Mouse (Mus musculus) myocyte (in vitro differentiated cells): Measurements from ENCODE around the gene Zbtb8a. TPM values are rescaled to one million over a fixed set of nuclear protein-coding genes. Genes with fewer than 3 reads are reported as not detected.
"Not testable (repeated sequence)": the region's sequence is repeated elsewhere in the genome, so short reads cannot be mapped to it uniquely, and the experiment has no call there.

Experiments used
- H3K27me3 ChIP-seq: one replicate; pipeline ENCODE4 v1.6.1; 2011; ENCODE audit not compliant: control insufficient read depth, insufficient read depth, insufficient read length
- H3K36me3 ChIP-seq: one replicate; pipeline ENCODE4 v1.6.1; 2011; ENCODE audit not compliant: control insufficient read depth, insufficient read depth
- H3K4me2 ChIP-seq: one replicate; pipeline ENCODE4 v1.6.1; 2011; ENCODE audit warnings: low read depth, control low read depth
- H3K4me3 ChIP-seq: one replicate; pipeline ENCODE4 v1.5.1; 2011; ENCODE audit warnings: mild to moderate bottlenecking, control low read depth, moderate library complexity
- H3K79me2 ChIP-seq: one replicate; pipeline ENCODE4 v1.6.1; 2011; ENCODE audit not compliant: control insufficient read depth, insufficient read depth
- H3ac ChIP-seq: one replicate; pipeline ENCODE4 v1.6.1; 2011; ENCODE audit not compliant: control insufficient read depth, insufficient read length
- CEBPB ChIP-seq: IDR thresholded peaks from 2 replicates; pipeline ENCODE4 v1.6.1; 2011; ENCODE audit warnings: mild to moderate bottlenecking, moderate library complexity; ENCODE audit not compliant: poor library complexity, insufficient read depth, severe bottlenecking
- E2F4 ChIP-seq: IDR thresholded peaks from one replicate; pipeline ENCODE4 v1.6.1; 2011; ENCODE audit warnings: mild to moderate bottlenecking, control low read depth, moderate library complexity; ENCODE audit not compliant: insufficient read depth
- MAX ChIP-seq: IDR thresholded peaks from one replicate; pipeline ENCODE4 v1.6.1; 2011; ENCODE audit warnings: low read depth, mild to moderate bottlenecking, control low read depth
- MYOD1 ChIP-seq, 3 experiments: IDR thresholded peaks; one replicate each; pipeline ENCODE4 v1.6.1; 2011; ENCODE audit warnings: control low read depth in 2 of 3, low read depth in 2 of 3, mild to moderate bottlenecking in 2 of 3, moderate library complexity in 1 of 3; ENCODE audit not compliant: insufficient read length in 2 of 3, control insufficient read depth in 1 of 3
- MYOG ChIP-seq, 3 experiments: IDR thresholded peaks; one replicate each; pipeline ENCODE4 v1.6.1; 2011; ENCODE audit warnings: control low read depth in 2 of 3, low read depth in 2 of 3, mild to moderate bottlenecking in 2 of 3; ENCODE audit not compliant: insufficient read length in 2 of 3, control insufficient read depth in 1 of 3, insufficient read depth in 1 of 3
- POLR2A ChIP-seq: IDR thresholded peaks from one replicate; pipeline ENCODE4 v1.6.1; 2011; ENCODE audit warnings: low read depth, mild to moderate bottlenecking, control low read depth, moderate library complexity; ENCODE audit not compliant: insufficient read length
- POLR2AphosphoS2 ChIP-seq: IDR thresholded peaks from one replicate; pipeline ENCODE4 v1.6.1; 2011; ENCODE audit warnings: low read depth, control low read depth; ENCODE audit not compliant: insufficient read length
- REST ChIP-seq: IDR thresholded peaks from one replicate; pipeline ENCODE4 v1.6.1; 2011; ENCODE audit warnings: mild to moderate bottlenecking, control low read depth, moderate library complexity; ENCODE audit not compliant: insufficient read depth, insufficient read length
- SRF ChIP-seq: IDR thresholded peaks from one replicate; pipeline ENCODE4 v1.6.1; 2011; ENCODE audit warnings: low read depth; ENCODE audit not compliant: control insufficient read depth, insufficient read length
- TCF12 ChIP-seq: IDR thresholded peaks from one replicate; pipeline ENCODE4 v1.6.1; 2011; ENCODE audit warnings: mild to moderate bottlenecking, control low read depth; ENCODE audit not compliant: poor library complexity, insufficient read depth, severe bottlenecking
- TCF3 ChIP-seq: IDR thresholded peaks from one replicate; pipeline ENCODE4 v1.6.1; 2011; ENCODE audit warnings: low read depth, control low read depth; ENCODE audit not compliant: insufficient read length
- USF1 ChIP-seq: IDR thresholded peaks from one replicate; pipeline ENCODE4 v1.6.1; 2011; ENCODE audit warnings: low read depth, mild to moderate bottlenecking, control low read depth, moderate library complexity
- polyA plus RNA-seq: library from polyadenylated mRNA; unstranded; fragments of >200 nt; fragmentation: generic; extraction: Trizol; gene quantifications from one replicate; pipeline ENCODE4 v1.2.1, GENCODE M21; 2012; ENCODE audit warnings: missing spikeins

The Zbtb8a gene
- polyA plus RNA-seq, result 5.8 TPM

DNA sequence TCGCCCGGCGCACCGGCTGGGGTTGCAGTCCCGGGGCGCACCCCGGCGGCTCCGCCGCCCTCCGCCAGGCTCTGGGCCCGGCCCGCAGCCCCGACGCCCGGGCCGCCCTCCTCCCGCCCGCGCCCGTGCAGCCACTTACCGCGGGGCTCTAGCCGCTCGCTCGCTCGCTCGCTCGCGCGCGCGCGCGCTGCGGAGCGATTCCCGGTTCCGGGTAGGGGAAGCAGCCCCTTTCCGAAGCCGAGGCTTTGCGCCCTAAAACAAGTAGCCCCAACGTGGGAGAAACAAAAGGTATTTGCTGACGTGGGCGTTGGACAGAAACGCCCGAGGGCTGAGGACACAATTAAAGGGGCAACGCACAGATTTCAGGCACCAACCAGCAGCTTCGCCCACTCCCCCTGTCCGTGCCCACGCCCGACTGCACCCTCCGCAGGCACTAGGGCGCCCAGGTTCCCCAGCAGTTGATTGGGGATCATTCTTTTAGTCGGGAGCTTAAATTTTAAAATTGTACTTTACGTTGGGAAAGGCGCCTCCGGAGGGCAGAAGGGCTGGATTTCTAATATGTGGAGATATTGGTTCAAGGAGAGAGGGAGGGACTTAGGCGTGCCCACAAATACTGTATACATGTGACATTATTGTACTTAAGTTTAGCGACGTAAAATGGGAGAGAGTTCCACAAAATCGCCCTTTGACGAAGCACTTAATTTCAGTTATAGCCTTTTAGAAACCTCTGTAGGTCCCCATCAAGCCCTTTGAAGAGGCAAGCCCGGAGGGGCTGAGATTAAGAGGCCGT is at the start of gene Zbtb8a:
Zbtb8a (minus strand) TSS at position 516 of the 790 bp plus-strand sequence.
- Histone ChIP-seq H3K27me3 (no peaks in the 10 kb centered on the region), H3ac (peak within 1 kb of the TSS; percentile 24), H3K36me3 (no peaks in the 10 kb centered on the region), H3K79me2 (no peaks in the 10 kb centered on the region), H3K4me3 (peak within 1 kb of the TSS; percentile 44), H3K4me2 (peak within 1 kb of the TSS; percentile 75)
- TF ChIP-seq MYOG (IDR thresholded peaks at IDR 0.05; ENCODE audit: control insufficient read depth in 1 of 3, insufficient read depth in 1 of 3, insufficient read length in 2 of 3, low read depth in 2 of 3) (no peak), POLR2AphosphoS2 (no peak), TCF3 (no peak), POLR2A (no peak)

DNA sequence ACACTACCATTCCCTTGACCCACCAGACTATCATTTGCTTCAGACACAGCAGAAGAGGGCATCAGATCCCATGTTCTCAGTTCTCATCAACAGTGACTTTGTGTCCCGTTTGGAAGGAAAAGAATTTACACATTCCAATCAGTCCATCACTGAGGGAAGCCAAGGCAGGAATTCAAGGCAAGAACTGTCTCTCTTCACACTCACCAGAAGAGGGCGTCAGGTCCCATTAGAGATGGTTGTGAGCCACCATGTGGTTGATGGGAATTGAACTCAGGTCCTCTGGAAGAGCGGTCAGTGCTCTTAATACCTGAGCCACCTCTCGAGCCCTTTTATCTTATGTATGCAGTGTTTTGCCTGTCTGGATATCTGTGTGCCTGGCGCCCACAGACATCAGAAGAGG is 40.4 kb upstream of the Zbtb8a start:
- no peak for TF ChIP-seq MAX
- Histone ChIP-seq H3K4me2 (no peak overlapping the region), H3ac (no peak overlapping the region)

DNA sequence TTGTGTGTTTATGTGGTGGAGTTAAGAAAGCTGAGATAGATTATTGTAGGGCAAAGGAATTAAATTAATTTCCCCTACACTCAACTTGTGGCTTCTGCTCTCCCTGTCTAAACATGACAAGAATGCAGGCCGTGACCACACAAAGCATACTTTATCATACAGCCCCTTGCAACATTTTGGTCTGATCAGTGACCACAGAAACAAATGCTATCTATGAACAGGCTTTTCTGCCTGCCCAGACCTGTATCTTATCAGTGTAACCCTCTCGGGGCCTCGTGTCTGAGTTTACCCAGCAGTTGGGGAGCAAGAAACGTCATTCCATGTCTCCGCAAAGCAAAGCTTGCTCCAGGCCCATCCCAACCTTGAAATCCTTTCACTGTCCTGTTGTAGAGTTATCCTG is 38.6 kb upstream of the Zbtb8a start:
- peak overlapping the region; percentile 49 for H3K4me2 ChIP-seq
- H3K79me2 ChIP-seq, result no peaks in the 10 kb centered on the region

More for the DNA sequence above, 40.4 kb upstream of the Zbtb8a start:
- H3K79me2 ChIP-seq, result no peaks in the 10 kb centered on the region
- H3K36me3 ChIP-seq, result no peaks in the 10 kb centered on the region
- no peaks in the 10 kb centered on the region for H3K27me3 ChIP-seq
- H3K4me3 ChIP-seq, result no peak overlapping the region

DNA sequence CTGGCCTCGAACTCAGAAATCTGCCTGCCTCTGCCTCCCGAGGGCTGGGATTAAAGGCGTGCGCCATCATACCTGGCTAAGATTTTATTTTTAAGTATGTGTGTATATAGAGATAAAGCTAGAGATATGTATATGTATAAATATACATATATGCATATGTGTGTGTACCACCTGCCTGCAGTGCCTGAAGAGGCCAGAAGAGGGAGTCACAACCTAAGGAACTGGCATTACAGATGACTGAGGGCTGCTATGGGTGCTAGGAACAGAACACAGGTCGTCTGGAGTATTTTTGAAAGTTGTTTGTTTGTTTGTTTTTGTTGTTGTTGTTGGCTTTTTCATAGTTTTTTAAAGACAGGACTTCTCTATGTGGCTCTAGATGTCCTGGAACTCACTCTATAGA is 38.0 kb upstream of the Zbtb8a start:
- H3K79me2 ChIP-seq, result no peaks in the 10 kb centered on the region
- TF ChIP-seq SRF (no peak), TCF12 (no peak), CEBPB (no peak), REST (no peak), POLR2AphosphoS2 (no peak), POLR2A (no peak), MAX (no peak), MYOG (IDR thresholded peaks at IDR 0.05; ENCODE audit: control insufficient read depth in 1 of 3, insufficient read depth in 1 of 3, insufficient read length in 2 of 3, low read depth in 2 of 3) (no peak), MYOD1 (IDR thresholded peaks at IDR 0.05; ENCODE audit: control insufficient read depth in 1 of 3, insufficient read length in 2 of 3, low read depth in 2 of 3) (no peak), USF1 (no peak), E2F4 (no peak), TCF3 (no peak)

More for the DNA sequence above, 38.6 kb upstream of the Zbtb8a start:
- TF ChIP-seq USF1, result no peak
- no peak for TF ChIP-seq POLR2A
- TF ChIP-seq TCF3, result no peak
- no peak for TF ChIP-seq POLR2AphosphoS2
- no peak for TF ChIP-seq TCF12
- TF ChIP-seq CEBPB, result peak; percentile 85
- no peak for TF ChIP-seq REST
- TF ChIP-seq MAX, result no peak
- TF ChIP-seq SRF, result no peak
- peak in 1 of 3 experiments; percentile 21 for TF ChIP-seq MYOD1 (IDR thresholded peaks at IDR 0.05; ENCODE audit: control insufficient read depth in 1 of 3, insufficient read length in 2 of 3, low read depth in 2 of 3)
- H3K27me3 ChIP-seq, result no peaks in the 10 kb centered on the region
- no peak overlapping the region for H3ac ChIP-seq
- no peak overlapping the region for H3K4me3 ChIP-seq
- H3K36me3 ChIP-seq, result no peaks in the 10 kb centered on the region

DNA sequence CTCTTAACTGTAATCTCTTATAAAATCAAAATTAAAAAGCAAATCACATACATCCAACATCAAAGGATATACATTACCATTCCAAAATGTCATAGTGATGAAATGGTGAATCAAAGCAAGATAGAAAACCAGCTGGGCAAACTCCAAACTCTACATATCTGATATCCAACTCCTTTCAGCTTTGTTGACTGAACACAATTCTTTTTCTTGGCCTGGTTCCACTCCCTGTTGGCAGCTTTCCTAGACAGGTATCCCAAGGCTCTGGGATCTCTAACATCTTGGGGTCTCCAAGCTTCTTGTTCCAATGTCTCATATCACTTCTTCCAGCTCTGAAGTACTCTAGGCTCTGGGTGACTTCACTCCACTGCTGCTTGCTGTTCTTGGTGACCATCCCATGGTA is 33.1 kb upstream of the Zbtb8a start:
- no peaks in the 10 kb centered on the region for H3K79me2 ChIP-seq
- H3K36me3 ChIP-seq, result no peaks in the 10 kb centered on the region
- TF ChIP-seq TCF3 (no peak), TCF12 (no peak)
- H3ac ChIP-seq, result no peak overlapping the region
- no peak overlapping the region for H3K4me3 ChIP-seq
- no peak overlapping the region for H3K4me2 ChIP-seq
- H3K27me3 ChIP-seq, result no peaks in the 10 kb centered on the region

More for the DNA sequence above, 38.0 kb upstream of the Zbtb8a start:
- no peak overlapping the region for H3ac ChIP-seq
- no peak overlapping the region for H3K4me3 ChIP-seq
- no peak overlapping the region for H3K4me2 ChIP-seq
- H3K36me3 ChIP-seq, result no peaks in the 10 kb centered on the region
- no peaks in the 10 kb centered on the region for H3K27me3 ChIP-seq

DNA sequence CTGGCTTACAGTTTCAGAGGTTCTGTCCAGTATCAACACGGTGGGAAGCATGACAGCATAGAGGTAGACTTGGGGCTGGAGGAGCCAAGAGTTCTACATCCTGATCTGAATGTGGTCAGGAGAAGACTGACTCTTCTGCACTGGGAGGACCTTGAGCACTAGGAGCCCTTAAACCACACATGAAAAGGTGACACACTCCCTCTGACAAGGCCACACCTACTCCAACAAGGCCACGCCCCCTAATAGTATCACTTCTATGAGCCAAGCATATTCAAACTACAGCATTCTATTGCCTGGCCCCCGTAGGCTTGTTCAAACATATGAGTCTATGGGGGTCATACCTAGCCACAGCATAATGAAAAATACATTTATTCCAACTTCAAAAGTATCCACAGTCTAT is 32.6 kb upstream of the Zbtb8a start:
- not testable (repeated sequence) for H3ac ChIP-seq, H3K79me2 ChIP-seq, H3K4me2 ChIP-seq, H3K27me3 ChIP-seq, H3K36me3 ChIP-seq, H3K4me3 ChIP-seq
